Mouse (Mus musculus) central nervous system, embryonic 18 days (tissue): ENCODE results near the gene Nt5dc2. TPM values are rescaled to one million over a fixed set of nuclear protein-coding genes. Genes with fewer than 3 reads are reported as not detected.

Source experiments
- polyA plus RNA-seq: library from polyadenylated mRNA; depleted of rRNA; stranded (reverse); fragments of >200 nt; gene quantifications from 2 replicates; pipeline ENCODE4 v1.2.3, GENCODE M21; 2012; rRNA removed

Nt5dc2 gene
- polyA plus RNA-seq, result 136 and 140 TPM in 2 replicates

DNA sequence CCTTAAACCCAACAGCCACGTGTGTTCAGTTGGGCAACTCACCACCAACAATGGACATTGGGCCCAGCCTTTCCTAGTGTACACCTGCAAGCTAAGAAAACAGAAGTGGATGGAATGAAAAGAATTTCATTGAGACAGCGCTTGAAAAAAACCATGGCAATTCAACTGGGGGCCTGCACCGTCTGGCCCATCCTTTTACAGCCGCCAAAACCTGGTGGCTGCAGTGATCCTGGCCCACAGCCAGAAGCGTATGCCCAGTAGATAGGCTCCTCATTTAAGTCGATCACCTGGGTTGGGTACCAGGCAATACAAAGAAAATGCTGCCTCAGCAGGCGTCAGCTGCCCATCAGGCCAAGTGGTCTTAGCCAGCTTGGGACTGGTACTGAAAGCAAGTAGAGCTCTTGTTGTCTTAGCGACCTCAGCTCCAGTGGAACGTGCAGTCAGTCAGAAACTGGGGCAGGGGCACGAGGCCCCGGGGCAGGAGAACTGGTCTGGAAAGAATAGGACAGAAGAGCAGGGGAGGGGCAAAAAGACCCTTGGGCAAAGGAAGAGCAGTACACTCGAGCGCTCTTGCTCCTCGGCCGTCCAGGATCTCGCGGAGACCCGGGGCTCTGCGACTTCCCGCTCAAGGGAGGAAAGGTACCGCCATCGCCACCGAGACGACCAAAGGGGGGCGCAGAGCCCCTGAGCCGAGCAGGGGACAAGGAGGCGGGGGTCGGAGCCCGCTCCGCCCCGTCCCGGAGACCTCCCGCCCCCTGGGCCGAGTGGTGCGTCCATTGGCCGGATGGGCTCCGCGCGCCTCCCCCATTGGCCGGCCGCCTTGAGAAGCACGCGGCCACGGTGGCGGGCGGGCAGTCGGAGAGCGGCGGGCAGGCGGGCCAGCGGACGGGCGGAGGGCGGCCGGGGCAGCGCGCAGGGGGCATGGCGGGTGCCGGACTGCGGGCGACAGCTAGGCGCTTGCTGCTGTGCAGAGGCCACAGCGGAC lies at the start of gene Nt5dc2:
Nt5dc2 (plus strand) TSS at position 818 of the 985 bp plus-strand sequence.

DNA sequence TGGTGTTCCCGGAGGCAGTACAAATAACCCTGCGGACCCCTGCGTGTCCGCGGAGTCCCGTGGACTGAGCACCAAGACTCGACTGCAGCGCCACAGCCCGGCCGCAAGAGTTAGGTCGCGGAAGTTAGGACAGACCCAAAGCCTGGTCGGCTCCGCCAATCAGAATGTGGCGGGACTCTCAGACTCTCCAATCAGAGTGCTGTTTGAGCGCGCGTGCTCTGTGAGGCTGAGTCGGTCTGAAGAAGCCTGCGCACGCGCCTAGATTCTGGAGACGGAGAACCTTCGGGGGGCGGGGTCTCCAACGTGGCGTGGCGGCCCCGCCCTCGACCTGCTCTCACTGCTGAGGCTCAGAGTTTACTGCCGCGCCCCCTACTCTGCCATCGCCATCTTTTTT lies 2.0 kb upstream of the Nt5dc2 start, which contains the start of gene Smim4:
Smim4 (minus strand) TSS at position 131 of the 394 bp plus-strand sequence.

DNA sequence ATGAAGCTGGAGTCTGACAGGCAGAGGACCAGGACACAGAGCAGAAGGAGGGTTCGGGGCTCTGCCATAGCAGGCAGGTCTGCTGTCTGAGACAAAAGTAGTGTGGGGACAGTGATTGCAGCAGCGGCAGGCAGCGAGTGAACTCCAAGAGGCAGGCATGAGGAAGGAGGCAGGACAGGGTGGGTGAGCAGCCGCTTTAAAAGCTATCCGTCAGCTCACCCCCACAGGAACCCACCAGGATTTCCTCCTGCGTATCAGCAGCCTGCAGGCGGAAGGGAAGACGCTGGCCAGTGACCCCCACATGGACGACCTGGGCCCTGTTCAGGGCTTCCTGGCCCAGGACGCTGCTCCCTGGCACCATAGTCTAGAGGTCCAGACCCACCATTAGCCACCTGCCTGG lies 37.6 kb downstream of the Nt5dc2 start, which contains the start of gene Stab1:
Stab1 (minus strand) TSS at position 217 of the 400 bp plus-strand sequence.

Other genes with a start within 250 kb of the Nt5dc2 start
- 0.06 and 0.09 TPM in 2 replicates for gene Itih4, start 244.6 kb upstream of the Nt5dc2 start, polyA plus RNA-seq
- gene Itih3, start 207.3 kb upstream of the Nt5dc2 start, polyA plus RNA-seq, result 2.3 and 3.1 TPM in 2 replicates
- gene Itih1, start 187.8 kb upstream of the Nt5dc2 start, polyA plus RNA-seq, result not detected in 2 replicates
- 12.7 and 13.3 TPM in 2 replicates for gene Nek4, start 179.7 kb upstream of the Nt5dc2 start, polyA plus RNA-seq
- gene Glt8d1, start 129.7 kb upstream of the Nt5dc2 start, polyA plus RNA-seq, result 130 and 145 TPM in 2 replicates
- 273 and 290 TPM in 2 replicates for gene Spcs1, start 129.4 kb upstream of the Nt5dc2 start, polyA plus RNA-seq
- gene Pbrm1, start 111.9 kb upstream of the Nt5dc2 start, polyA plus RNA-seq, result 38.0 and 38.1 TPM in 2 replicates
- gene Gnl3, start 111.9 kb upstream of the Nt5dc2 start, polyA plus RNA-seq, result 77.5 and 80.2 TPM in 2 replicates
- 28.0 and 28.7 TPM in 2 replicates for gene Smim4, start 2.1 kb upstream of the Nt5dc2 start, polyA plus RNA-seq
- 18.6 and 21.0 TPM in 2 replicates for gene Stab1, start 37.6 kb downstream of the Nt5dc2 start, polyA plus RNA-seq
- gene Tnnc1, start 77.3 kb downstream of the Nt5dc2 start, polyA plus RNA-seq, result 3.6 and 17.2 TPM in 2 replicates
- 308 and 353 TPM in 2 replicates for gene Nisch, start 85.9 kb downstream of the Nt5dc2 start, polyA plus RNA-seq
- 1.3 and 1.6 TPM in 2 replicates for gene Sema3g, start 86.8 kb downstream of the Nt5dc2 start, polyA plus RNA-seq
- gene Phf7, start 120.3 kb downstream of the Nt5dc2 start, polyA plus RNA-seq, result 6.0 and 6.6 TPM in 2 replicates
- gene Bap1, start 120.4 kb downstream of the Nt5dc2 start, polyA plus RNA-seq, result 122 TPM in 2 replicates
- gene Dnah1, start 192.8 kb downstream of the Nt5dc2 start, polyA plus RNA-seq, result 4.3 and 4.4 TPM in 2 replicates
- 72.0 and 79.6 TPM in 2 replicates for gene Capn7, start 205.6 kb downstream of the Nt5dc2 start, polyA plus RNA-seq